Mouse (Mus musculus) adrenal gland, adult 8-10 months (tissue): ENCODE data around the gene Il20ra. TPM values are rescaled to one million over a fixed set of nuclear protein-coding genes. Genes with fewer than 3 reads are reported as not detected.
"Not testable (repeated sequence)": the region's sequence is repeated elsewhere in the genome, so short reads cannot be mapped to it uniquely, and the experiment has no call there.

ENCODE experiments used
- DNase-seq: peaks from one replicate; pipeline ENCODE4 v3.0.0; 2022
- total RNA-seq, 4 experiments: library from RNA; stranded (reverse); gene quantifications; 2 replicates each; pipeline ENCODE4 v1.2.4; 2022

The Il20ra gene
- 1 to 10 TPM; 3.2 to 7.0 (median 5.5) TPM for total RNA-seq

GRCm38 (mm10) chr10:19712421-19712836 lies at the start of gene Il20ra:
Il20ra (plus strand) TSS chr10:19712570.
- DNase-seq: peak; percentile 31

DNA sequence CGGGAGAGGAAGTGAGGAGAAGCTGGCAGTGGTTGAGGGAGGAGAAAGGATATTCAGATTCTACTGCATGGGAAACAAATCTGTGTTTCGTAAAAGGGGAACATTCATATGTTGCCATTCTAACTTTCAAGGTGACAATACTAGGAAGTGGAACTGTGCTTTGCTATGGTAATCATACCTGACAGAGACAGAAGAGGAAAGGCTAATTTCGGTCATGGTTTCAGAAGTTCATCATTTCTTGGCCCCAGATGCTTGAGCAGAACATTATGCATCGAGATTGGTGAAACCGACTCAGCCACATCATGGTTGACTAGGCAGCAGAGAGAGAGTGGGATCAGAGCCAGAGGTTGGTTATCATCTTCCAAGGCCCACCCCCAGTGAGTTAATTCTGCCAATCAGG lies 43.4 kb upstream of the Il20ra start:
- no peak for DNase-seq

DNA sequence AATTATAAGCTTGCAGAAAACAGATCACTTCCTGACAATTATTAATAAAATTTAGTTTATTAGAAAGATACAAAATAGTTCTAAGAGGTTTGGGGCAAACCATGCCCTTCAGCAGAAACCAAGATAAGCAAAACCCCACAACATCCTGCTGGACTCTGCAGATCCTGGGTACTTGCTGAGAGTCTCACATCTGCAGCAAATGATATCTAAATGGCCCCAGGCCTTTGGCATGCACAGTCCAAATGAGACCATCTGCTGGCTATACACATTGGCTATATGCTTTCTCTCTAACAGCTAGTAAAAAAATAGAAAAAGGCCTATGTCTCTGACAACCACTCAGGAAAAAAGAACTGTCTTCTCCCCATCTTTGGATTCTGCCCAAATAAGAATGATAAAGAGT lies 40.4 kb upstream of the Il20ra start:
- DNase-seq: no peak

- DNase-seq: no peak
Measured at GRCm38 (mm10) chr10:19673146-19673545, 39.2 kb upstream of the Il20ra start.

- DNase-seq: no peak
Measured at GRCm38 (mm10) chr10:19687686-19688085, 24.7 kb upstream of the Il20ra start.

- no peak for DNase-seq
Measured at GRCm38 (mm10) chr10:19691287-19691686, 21.1 kb upstream of the Il20ra start.

GRCm38 (mm10) chr10:19691771-19692170 lies 20.6 kb upstream of the Il20ra start:
- DNase-seq: no peak

DNA sequence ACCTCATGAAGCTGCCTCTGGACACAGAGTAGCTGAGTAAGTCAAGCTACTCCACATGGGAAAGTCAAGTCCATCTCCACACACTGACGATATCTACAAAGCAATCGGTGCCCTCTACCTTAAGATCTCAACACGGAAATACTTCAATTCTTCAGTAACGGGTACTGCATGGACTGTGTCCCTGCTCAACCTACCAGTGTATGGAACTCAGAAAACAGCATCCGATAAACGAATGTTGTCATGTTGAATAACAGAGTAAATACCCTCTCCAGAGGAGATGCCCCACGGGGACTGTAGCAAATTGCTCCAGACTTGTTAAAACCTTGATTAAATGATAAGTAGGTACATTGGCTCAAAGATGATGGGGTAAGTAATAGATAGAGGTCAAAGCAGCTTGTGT lies 20.0 kb upstream of the Il20ra start:
- no peak for DNase-seq

DNA sequence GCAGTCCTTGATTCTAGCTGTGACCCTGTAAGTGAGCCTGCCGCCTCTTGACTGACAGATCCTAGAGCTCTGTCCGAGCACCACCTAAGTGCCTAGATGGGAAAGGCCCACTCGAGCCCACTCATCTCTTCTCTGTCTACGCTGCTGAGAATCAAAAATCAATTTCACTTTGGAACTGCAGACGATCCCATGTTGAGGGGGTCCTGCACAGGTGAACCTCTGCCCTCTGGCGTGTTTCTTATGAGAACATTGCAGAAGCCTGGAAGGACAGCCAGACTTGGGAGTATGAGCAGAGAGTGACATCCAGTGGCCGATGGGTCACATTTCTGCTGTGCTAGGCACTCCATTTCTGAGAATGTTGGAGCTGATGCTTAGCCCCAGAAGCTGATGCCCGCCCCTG lies 19.4 kb upstream of the Il20ra start:
- no peak for DNase-seq

DNA sequence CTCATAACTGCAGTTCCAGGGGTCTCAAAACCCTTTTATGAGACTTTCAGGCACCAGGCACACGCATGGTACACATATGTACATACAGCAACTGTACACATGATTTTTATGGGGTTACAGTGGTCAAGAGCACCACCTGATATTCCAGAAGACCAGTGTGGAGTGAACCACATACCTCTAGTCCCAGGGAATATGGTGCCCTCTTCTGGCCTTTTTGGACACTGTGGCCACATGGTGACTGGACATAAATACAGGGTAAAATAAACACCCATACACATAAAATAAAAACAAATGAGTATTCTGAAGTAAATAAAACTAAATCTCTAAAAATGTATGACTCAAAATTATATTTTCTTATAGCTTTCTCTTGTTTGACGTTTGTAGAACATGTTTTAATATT lies 18.7 kb upstream of the Il20ra start:
- no peak for DNase-seq

DNA sequence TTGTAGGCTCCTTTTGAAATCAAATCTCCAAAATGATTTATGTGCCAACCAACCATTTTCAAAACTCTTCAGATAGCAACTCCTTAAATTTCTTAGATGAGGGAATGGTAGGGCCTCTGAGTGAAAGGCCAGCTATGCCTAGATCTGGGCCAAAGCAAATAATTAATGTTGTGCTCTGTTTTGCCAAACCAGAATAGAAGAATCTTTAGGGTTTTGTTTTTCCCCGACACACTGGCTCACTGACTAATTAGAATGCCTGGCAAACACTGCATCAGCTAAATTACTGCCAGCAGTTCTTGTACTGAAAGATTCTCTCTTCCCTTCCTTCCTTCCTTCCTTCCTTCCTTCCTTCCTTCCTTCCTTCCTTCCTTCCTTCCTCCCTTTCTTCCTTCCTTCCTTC lies 13.0 kb upstream of the Il20ra start:
- no peak for DNase-seq

DNA sequence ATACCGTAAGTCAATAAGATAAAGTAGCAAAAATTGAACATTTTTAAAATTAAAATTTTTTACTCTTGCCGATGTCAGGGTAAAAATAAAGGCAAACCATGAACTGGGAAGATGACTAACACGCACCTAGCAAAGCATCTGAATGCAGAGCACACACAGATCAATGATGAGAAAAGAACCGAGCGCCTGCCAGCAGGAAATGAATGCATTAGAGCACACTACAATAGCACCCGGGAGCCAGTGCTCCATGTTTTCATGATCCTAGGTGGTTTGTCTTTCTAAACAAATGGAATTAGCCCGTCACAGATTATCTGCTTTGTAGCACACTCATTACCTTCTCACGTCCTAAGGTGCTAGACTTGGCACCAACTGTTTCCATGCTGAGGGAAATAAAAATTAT lies 7.9 kb upstream of the Il20ra start:
- DNase-seq: no peak

GRCm38 (mm10) chr10:19707768-19708167 lies 4.6 kb upstream of the Il20ra start:
- no peak for DNase-seq

GRCm38 (mm10) chr10:19708277-19709070 lies 3.9 kb upstream of the Il20ra start:
- DNase-seq: no peak

DNA sequence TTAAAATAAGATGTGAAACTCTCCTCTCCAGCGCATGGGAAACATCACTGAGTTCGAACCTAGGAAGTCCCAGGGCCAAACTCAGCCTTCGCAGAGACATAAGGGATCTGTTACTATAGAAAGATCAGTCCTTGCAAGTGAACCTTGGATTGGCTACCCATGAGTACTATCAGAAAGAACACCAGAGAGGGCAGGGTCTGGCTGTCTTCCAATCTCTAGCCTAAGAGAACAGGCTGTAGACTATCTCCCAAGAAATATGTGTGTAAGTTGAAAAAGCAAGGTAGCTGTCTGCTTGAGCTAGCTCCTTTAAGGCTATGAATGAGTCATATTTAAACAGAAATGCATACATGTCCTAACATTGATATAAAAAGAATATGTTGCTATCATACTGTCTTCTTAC lies 1.4 kb upstream of the Il20ra start:
- DNase-seq: no peak

DNA sequence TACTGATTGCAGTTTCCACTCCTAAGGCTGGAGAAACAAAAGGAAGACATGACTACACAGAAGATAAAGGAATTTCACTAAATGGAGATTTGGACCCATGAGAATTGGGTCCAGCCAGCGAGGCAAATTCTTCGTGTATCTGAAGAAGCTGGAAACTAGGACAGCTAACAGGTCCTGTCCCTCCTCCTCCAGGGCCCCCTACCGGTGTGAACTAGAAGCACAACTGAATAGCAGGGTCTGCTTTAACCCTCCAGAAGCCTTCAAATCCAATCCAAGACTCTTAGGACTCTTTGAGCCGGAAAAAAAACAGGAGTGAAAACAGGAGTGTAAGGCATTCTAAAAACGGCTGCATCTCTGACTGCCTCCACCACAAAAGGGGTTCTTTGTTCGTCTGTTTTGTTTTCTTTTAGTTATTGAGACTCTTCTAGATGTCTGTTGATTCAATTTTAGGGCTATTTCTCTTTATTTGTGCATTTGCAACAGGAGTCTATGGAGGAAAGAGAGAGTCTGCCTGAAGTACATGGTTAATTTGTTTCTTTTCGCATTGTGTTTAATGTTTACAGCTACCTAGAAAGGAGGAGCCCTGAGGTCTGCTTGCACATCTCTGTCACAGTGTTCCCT lies 709 bp upstream of the Il20ra start:
- no peak for DNase-seq

DNA sequence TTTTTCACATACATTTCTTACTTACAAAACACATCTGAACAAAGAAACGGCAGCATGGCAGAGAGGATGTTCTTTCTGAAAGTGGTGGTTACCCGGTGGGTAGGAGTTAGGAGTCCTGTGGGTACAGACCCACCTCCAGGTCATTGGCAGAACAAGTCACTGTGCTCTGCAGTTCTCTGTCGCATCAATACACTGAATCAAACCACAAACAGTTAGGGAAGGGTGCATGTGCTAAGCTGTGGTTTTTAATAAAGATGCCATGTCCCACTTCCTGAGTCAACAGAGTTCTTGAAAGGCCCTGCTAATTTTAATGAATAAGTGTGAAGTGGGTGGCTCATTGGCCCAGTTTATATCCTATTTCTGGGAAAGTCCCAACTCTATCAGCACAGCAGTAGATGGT lies 6.3 kb downstream of the Il20ra start:
- DNase-seq: no peak

GRCm38 (mm10) chr10:19722320-19722719 lies 9.9 kb downstream of the Il20ra start:
- no peak for DNase-seq

- no peak for DNase-seq
Measured at GRCm38 (mm10) chr10:19724158-19724832, 11.9 kb downstream of the Il20ra start.

- DNase-seq: not testable (repeated sequence)
Measured at GRCm38 (mm10) chr10:19738442-19738841, 26.1 kb downstream of the Il20ra start.

- no peak for DNase-seq
Measured at GRCm38 (mm10) chr10:19745662-19746061, 33.3 kb downstream of the Il20ra start.

DNA sequence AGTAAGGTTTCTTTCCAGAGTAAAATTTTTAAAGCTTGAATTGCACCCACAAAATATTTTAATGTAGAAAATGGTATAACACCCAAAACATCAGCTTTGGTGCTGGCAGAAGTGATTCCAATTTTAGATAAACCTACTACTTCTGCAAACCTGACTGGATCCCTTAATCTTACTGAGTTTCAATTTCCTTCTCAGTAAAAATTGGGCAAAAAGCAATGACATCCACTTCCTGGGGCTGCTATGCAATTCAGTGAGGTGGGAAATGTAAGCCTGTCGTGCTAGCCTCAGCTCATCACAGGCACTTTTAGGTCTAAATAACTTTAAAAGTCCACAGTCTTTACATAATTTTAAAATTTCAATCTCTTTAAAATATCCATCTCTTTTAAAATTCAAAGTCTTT lies 33.8 kb downstream of the Il20ra start:
- DNase-seq: no peak

- DNase-seq: no peak
Measured at GRCm38 (mm10) chr10:19747661-19748060, 35.3 kb downstream of the Il20ra start.

DNA sequence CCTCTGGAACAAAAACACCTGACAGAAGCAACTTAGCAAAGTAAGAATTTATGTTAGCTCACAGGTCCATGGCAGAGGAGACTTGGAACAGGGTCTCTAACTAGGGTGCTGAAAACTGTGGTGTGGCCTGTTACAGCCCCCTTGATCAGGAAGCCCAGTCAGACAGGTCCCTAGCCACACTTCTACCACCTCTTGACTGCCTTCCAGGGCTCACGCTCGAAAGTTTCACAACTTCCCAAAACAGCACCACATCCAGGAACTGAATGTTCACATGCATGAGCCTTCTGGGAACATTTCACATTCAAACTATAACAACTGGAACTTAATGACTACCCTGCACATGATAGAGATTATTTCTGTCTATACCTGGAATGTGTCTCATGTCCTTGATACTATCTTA lies 53.1 kb downstream of the Il20ra start:
- DNase-seq: no peak
